Mouse (Mus musculus): ENCODE measurements around the gene Ptger1. TPM values are rescaled to one million over a fixed set of nuclear protein-coding genes. Genes with fewer than 3 reads are reported as not detected.

Ptger1 gene
- polyA plus RNA-seq (2012; rRNA removed), result 0.22 and 0.26 TPM in 2 replicates

GRCm38 (mm10) chr8:83665969-83666865 lies at the start of gene Ptger1:
Gene Ptger1, plus strand, starts transcription at chr8:83666678.

DNA sequence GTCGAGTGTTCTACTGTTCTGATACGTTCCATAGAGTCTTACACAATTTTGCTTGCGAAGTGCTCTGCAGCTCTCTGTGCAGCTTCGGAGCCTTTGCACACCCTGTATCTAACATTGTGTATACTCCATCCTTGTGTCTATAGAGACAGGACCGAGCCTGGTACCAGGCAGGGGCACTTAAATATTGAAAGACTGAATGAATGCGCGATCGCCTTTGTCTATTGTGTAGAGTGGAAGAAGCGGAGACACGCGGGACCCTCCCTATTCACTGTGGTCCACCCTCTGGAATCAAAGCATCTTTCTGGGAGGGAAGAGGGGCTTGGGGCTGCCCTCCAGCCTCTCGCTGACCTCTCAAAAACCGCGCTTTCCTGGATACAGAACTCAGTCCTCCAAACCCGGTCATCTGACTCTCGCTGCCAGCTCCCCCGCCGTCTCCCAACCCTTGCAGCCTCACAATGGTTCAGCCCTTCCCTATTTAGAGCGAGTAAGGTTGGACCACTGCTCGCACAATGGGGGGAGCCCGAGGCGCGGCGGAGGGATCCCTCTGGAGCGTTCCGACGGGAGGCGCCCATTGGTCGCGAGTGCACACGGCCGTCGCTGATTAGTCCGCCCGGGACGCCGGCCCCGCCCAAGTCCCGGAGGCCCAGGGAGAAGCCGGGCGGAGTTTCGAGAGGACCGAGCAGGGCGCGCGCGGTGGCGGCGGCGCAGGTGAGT lies 14.3 kb upstream of the Ptger1 start, which contains the start of gene Gipc1:
TSS of gene Gipc1 (plus strand) at position 648 of the 714 bp plus-strand sequence.

DNA sequence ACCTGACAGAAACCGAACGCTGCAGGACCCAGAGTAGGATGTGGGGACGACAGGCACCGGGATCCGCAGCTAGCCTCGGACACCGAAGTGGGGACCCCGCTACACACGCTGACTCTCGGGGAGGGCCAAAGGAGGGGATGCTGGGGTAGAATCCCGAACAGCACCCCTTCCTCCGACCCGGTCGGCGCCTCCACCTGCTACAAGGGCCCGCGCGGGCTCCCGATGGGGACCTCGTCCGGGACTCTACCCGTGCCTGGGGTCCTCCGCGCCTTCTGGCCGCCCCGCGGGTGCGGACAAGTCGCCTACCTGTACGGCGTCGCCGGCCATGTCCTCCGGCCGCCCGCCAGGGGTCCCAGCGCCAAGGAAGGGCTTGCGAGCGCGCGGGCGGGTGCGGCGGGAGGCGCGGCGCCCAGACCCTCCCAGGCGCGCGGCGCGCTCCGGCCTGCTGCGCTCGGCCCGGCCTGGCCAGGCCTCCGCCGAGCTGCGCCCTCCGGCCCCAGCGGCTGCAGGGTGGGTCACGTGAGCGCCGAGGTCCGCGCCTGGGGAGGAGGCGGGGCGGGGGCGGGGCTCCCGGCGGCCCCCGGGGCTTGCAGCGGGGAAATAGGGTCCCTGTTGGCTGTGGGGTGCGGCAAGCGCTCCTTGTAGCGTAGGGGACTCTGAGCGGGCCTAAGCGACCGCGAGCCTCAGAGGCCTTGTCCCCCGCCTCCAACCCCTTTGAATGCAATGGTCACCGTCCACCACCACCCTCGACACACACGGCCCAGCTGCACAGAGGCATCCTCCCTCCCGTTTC lies 32.4 kb downstream of the Ptger1 start, which contains the start of gene Pkn1:
TSS of gene Pkn1 (minus strand) at position 519 of the 793 bp plus-strand sequence.

DNA sequence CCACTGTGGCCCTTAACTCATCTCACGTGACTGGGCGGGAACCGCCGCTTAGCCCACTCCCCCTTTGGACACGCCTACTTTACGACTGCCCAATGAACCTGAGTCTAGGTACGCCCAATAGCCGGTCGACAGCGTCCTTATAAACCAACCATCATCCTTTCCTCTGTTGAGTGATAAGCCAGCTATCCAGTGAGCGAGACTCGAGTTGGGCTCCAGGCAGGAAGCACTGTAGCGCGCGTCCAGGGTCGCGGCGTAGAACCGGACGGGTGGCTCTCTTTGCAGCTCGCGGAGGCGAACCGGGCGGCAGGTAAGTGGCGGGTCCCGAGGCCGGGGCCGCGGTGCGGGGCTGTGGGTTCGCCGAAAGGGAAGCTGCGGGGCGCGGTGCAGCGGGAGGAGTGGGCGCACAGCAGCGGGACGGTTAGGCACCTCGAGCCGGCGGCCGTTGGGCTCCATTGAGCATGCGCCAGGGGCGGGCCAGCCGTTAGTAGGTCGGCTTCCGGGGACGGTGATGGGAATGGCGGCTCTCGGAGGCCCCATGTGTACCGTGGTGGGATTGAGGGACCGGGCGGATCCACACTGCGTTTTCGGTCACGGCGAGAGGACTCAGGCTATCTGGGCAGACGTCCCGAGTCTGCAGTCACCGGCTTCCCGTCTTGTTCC lies 48.7 kb downstream of the Ptger1 start, which contains the start of gene Ddx39:
TSS of gene Ddx39 (plus strand) at position 147 of the 660 bp plus-strand sequence.

Other genes starting within 250 kb of the Ptger1 start
- 21.6 and 23.0 TPM in 2 replicates for gene Scoc, start 208.3 kb upstream of the Ptger1 start, polyA plus RNA-seq (2012; rRNA removed)
- gene Olfr370, start 130.9 kb upstream of the Ptger1 start, polyA plus RNA-seq (2012; rRNA removed), result not detected in 2 replicates
- gene Ndufb7, start 100.0 kb upstream of the Ptger1 start, polyA plus RNA-seq (2012; rRNA removed), result 193 and 194 TPM in 2 replicates
- 231 and 255 TPM in 2 replicates for gene Tecr, start 58.7 kb upstream of the Ptger1 start, polyA plus RNA-seq (2012; rRNA removed)
- gene Dnajb1, start 58.5 kb upstream of the Ptger1 start, polyA plus RNA-seq (2012; rRNA removed), result 20.0 and 25.8 TPM in 2 replicates
- 27.5 and 28.5 TPM in 2 replicates for gene Gipc1, start 14.0 kb upstream of the Ptger1 start, polyA plus RNA-seq (2012; rRNA removed)
- gene Pkn1, start 32.5 kb downstream of the Ptger1 start, polyA plus RNA-seq (2012; rRNA removed), result 14.0 and 17.3 TPM in 2 replicates
- gene Ddx39, start 48.5 kb downstream of the Ptger1 start, polyA plus RNA-seq (2012; rRNA removed), result 52.9 and 53.6 TPM in 2 replicates
- 23.1 and 25.2 TPM in 2 replicates for gene Adgre5, start 74.6 kb downstream of the Ptger1 start, polyA plus RNA-seq (2012; rRNA removed)
- gene Adgrl1, start 233.4 kb downstream of the Ptger1 start, polyA plus RNA-seq (2012; rRNA removed), result 2.6 and 2.9 TPM in 2 replicates

Measured in liver, embryonic 18 days (tissue).